Mouse (Mus musculus) fibroblast of lung, adult 2 months (primary cell): ENCODE measurements at regions not wholly inside any gene's neighbourhood (a gene's known extent, or its start where the extent isn't known, plus 50 kb on each side); places are given as distances from the start of the nearest gene placed in this dataset.
"Not testable (repeated sequence)": the region's sequence is repeated elsewhere in the genome, so short reads cannot be mapped to it uniquely, and the experiment has no call there.

Experiments used
- DNase-seq: peaks from one replicate; pipeline ENCODE4 v3.0.0-alpha.2; 2011; ENCODE audit warnings: low read depth

DNA sequence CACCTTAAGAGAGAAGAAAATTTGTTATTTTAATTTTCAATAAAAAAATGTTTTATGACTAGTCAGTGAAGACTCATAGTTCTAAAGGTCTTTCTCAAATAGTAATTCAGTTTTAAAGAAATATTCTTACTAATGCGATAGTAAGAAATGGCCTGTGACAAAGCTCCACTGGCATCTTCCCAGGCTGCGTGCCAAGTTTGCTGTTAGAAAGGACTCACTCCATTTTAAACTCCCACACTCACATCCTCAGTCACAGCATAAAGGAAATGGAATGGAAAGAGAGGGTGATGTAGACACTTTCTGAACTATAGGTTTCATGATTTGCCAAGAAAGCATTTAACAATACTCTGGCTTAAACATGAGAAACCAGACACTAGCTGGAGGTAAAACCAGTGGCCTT lies 436.6 kb downstream of the Mei4 start:
- DNase-seq, result no peak

DNA sequence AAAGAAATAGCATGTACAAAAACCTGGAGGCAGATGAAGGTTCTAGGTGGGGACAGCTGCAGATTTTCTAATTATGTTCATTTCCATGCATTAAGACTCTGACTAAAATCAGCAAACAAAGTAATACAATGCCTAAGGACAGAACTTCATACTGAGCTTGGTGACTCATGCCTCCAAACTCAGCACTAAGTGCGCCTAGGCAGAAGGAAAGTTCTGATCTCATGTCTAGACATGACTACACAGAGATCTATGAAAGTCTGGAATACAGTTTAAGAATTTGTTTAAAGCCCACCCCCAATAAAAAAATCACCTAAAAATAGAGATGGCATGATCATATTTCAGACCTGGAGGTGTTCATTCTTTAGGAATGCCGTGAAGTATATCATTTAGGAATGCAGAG lies 442.8 kb downstream of the Mei4 start:
- DNase-seq, result peak; percentile 32

DNA sequence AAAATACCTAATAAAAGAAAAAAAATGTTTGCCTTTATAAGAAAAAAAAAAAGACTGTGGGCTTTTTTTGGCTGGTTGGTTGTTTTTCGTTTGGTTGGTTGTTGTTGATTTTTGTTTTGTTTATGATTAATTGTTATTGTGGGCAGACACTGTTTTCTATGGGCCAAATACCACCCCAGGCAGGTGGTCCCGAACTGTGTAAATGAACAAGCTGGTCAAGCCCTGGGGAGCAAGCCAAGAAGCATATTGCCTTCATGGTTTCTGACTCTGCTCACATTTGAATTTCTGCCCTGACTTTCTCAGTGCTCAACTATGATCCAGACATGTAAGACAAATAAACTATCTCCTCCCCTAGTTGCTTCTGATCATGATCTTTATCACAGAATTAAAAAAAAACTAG lies 449.0 kb downstream of the Mei4 start:
- no peak for DNase-seq

DNA sequence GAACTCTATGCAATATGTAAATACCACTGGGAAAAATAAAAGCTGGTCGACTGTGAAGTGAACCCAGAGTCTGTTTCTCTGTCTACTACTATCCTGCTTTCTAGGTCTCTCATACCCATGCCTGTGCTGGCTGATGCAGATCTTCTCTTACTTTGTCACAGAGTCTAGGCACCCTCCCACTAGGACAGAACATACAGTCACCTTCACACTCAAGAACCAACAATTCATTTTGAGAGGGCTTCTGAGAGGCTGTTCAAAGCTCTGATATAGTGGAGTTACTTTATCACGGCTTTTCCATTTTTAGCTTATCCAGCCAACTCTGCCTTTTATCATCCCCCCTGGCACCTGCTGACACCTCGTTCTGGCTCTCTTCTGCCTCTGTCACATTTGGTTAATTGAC lies 477.0 kb downstream of the Mei4 start:
- no peak for DNase-seq

DNA sequence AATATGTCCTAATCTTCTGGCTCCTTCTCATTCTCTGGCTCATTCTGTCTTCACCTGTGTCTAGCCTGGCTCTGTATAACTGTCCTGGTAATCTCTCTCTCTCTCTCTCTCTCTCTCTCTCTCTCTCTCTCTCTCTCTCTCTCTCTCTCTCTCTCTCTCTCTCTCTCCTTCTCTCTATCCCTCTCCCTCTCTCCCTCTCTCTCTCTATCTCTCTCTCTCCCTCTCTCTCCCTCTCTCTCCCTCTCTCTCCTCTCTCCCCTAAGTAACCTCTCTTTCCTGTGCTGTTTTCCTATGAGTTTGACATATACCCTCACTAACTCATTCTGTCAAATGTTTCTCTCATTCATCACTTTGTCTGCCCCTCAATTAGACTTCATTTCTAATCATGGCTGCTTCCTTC lies 478.6 kb upstream of the Irak1bp1 start:
- not testable (repeated sequence) for DNase-seq

DNA sequence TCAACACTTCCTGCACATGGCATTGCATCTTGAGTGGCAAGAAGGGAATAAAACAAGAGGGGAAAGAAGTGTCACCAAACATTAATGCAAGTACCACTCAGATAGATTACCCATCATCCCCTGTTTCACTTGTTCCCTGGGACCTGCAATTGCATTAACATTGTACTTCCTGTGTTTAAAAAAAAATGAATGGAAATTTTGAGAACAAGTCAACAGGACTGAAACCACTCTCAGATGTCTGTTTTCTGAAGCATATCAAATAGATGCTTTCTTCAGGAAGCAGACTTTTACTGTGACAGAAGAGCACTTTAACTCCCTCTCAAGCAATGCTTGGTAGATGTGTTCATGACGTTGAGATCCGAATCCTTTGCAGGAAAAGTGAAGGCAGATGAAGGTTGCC lies 469.8 kb upstream of the Irak1bp1 start:
- no peak for DNase-seq

DNA sequence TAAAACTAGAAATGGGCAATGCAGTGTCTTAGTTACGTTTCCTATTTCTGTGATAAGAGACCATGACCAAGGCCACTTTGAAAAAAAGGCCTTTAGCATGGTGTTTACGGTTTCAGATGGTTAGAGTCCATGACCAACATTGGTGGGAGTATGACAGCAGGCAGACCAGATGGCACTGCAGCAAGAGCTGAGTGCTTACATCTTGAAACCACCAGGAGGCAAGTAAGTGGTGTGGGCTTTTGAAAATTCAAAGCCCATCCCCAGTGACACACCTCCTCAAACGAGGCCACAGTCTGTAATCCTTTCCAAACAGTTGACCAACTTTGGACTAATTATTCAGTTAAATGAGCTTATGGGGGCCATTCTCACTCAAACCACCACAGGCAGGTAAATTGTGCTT lies 427.0 kb upstream of the Irak1bp1 start:
- no peak for DNase-seq

DNA sequence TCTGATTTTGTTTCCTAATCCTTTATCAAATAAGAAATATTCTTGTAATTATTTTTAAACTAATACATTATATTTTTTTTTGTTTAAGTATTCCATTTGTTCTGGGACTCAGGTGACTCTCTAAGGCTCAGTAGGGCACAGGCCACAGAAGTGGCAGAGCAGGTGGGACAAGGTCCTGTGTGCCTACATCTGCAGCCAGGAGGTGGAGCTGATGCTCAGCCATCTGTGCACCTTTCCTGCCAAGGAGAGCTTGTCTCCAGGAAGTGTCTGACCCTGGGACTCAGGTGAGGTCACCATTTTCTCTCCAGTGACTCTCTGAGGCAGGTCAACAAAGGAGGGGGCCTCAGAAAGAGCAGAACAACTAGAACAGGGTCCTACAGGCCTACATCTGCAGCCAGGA lies 425.3 kb upstream of the Irak1bp1 start:
- no peak for DNase-seq

- no peak for DNase-seq
These were observed 422.2 kb upstream of the Irak1bp1 start for GRCm38 (mm10) chr9:82407177-82407576.

DNA sequence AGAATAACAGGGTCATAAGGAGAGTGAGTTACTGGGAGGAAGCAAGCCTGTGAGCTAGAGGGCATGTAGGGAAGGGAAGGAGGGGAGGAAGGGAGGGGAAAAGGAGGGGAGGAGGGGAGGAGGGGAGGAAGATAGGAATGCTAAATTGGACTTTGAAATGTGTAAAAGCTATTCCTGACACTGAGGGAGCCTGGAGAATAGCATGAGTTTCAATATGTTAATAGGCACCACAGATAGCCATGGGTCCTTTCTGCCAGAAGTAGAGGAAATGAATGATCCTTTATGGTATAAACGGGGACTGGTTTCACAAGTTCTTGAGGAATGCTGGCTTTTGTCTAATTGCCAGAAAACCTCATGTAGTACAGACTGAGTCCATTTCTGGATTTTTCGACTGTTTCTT lies 420.4 kb upstream of the Irak1bp1 start:
- no peak for DNase-seq
